Mouse (Mus musculus) E14TG2a.4 (cell line): ENCODE results near the gene Nos1ap.

Experiments used
- CTCF ChIP-seq: conservative IDR thresholded peaks from 2 replicates; pipeline ENCODE4 v1.5.1; 2014; ENCODE audit warnings: low read length
- NANOG ChIP-seq: IDR thresholded peaks from 2 replicates; pipeline ENCODE4 v1.6.1; 2014; ENCODE audit warnings: borderline replicate concordance, low read length, mixed read lengths
- POU5F1 ChIP-seq: IDR thresholded peaks from 2 replicates; pipeline ENCODE4 v1.6.1; 2014; ENCODE audit warnings: low read length, borderline replicate concordance

DNA sequence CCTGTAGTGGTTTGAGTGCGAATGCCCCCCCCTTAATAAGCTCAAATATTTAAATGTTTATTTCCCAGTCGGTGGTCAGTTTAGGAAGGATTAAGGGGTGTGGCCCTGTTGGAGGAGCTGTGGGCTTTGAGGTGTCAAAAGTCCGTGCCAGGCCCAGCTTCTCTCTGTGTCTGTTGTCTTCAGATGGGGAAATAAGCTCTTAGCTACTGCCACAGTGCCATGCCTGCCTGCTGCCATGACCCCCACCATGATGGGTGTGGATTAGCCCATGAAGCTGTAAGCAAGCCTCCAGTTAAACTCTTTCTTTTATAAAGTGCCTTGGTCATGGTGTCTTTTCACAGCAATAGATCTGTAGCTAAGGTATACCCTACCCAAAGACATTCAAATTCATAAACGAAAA is 43.2 kb upstream of the Nos1ap start:
- TF ChIP-seq CTCF (no peak), POU5F1 (no peak), NANOG (no peak)
